Mouse (Mus musculus) kidney, postnatal 4 days (tissue): ENCODE measurements around the gene Olfr1252.

Experiments
- DNase-seq, 2 experiments: peaks; one replicate each; pipeline ENCODE4 v3.0.0; 2021; ENCODE audit warnings: mixed read lengths in 2 of 2

The Olfr1252 gene

GRCm38 (mm10) chr2:89724912-89725311 lies at the start of gene Olfr1252:
Gene Olfr1252, minus strand, starts transcription at chr2:89725012.
- DNase-seq, result no peak

GRCm38 (mm10) chr2:89756990-89757389 lies 32.2 kb upstream of the Olfr1252 start, which contains the start of gene Olfr1253:
Gene Olfr1253, minus strand, starts transcription at chr2:89757090.
- DNase-seq, result no peak

GRCm38 (mm10) chr2:89691980-89692379 lies 32.8 kb downstream of the Olfr1252 start:
- no peak for DNase-seq

- no peak for DNase-seq
These were observed 53.0 kb downstream of the Olfr1252 start, which contains the start of gene Olfr1251 for GRCm38 (mm10) chr2:89671836-89672235. Gene Olfr1251, minus strand, starts transcription at chr2:89671936.
